Mouse (Mus musculus): ENCODE data around the gene Zfp451. TPM values are rescaled to one million over a fixed set of nuclear protein-coding genes. Genes with fewer than 3 reads are reported as not detected.

The Zfp451 gene
- total and polyA plus RNA-seq, 3 experiments: 15.8 to 281 (median 20.6) TPM

GRCm38 (mm10) chr1:33813868-33814794 is at the start of gene Zfp451 (continued):
- TF ChIP-seq JUND (IDR thresholded peaks at IDR 0.05; ENCODE audit: low read depth, low read length): no peak
- TF ChIP-seq POLR2AphosphoS5 (IDR thresholded peaks at IDR 0.05; ENCODE audit: borderline replicate concordance, low read depth, low read length): no peak
- TF ChIP-seq MEF2A (IDR thresholded peaks at IDR 0.05; ENCODE audit: extremely low read depth, insufficient replicate concordance, low read depth, low read length, poor library complexity, severe bottlenecking): no peak
- peak; percentile 27; the same call in 1 of the 2 replicates for TF ChIP-seq TBP (IDR thresholded peaks at IDR 0.05; ENCODE audit: low read depth, low read length)

GRCm38 (mm10) chr1:33846807-33847206 is 32.4 kb upstream of the Zfp451 start:
- Histone ChIP-seq H3K9me3 (replicated peaks; ENCODE audit: insufficient read depth, low read length) (no peaks in the 10 kb centered on the region), H3K4me1 (ENCODE audit: control insufficient read depth in 1 of 2, insufficient read depth in 2 of 2, low read length in 2 of 2) (no peaks in the 10 kb centered on the region), H3K9ac (ENCODE audit: control insufficient read depth, low read depth, low read length, poor library complexity, severe bottlenecking) (no peak overlapping the region), H3K27ac (ENCODE audit: control insufficient read depth, low read depth, low read length) (no peak overlapping the region), H3K27me3 (ENCODE audit: control insufficient read depth in 1 of 2, insufficient read depth in 2 of 2, low read length in 2 of 2) (no peaks in the 10 kb centered on the region), H3K36me3 (ENCODE audit: control insufficient read depth in 1 of 2, insufficient read depth in 2 of 2, low read length in 2 of 2) (no peaks in the 10 kb centered on the region), H3K79me2 (ENCODE audit: control insufficient read depth, insufficient read depth, low read length, poor library complexity) (no peaks in the 10 kb centered on the region), H3K4me3 (ENCODE audit: control insufficient read depth in 1 of 2, insufficient read depth in 1 of 2, low read depth in 2 of 2, low read length in 2 of 2) (no peak overlapping the region)
- no peak for DNase-seq (ENCODE audit: low read depth, low spot score)
- no peak for TF ChIP-seq POLR2A (IDR thresholded peaks at IDR 0.05; ENCODE audit: control insufficient read depth in 1 of 2, insufficient read depth in 1 of 2, low read depth in 1 of 2, low read length in 2 of 2, poor library complexity in 1 of 2)
- no peak for TF ChIP-seq ELF1 (IDR thresholded peaks at IDR 0.05; ENCODE audit: low read depth, low read length)
- TF ChIP-seq ZC3H11A (IDR thresholded peaks at IDR 0.05; ENCODE audit: low read depth, low read length): no peak
- TF ChIP-seq POLR2AphosphoS5 (IDR thresholded peaks at IDR 0.05; ENCODE audit: borderline replicate concordance, low read depth, low read length): no peak
- peak; percentile 8; the same call in 1 of the 2 replicates for TF ChIP-seq SMC3 (IDR thresholded peaks at IDR 0.05; ENCODE audit: low read depth, low read length)
- peak in 1 of 3 experiments; percentile 18; a peak in 1 of 6 replicates for TF ChIP-seq CTCF (IDR thresholded peaks at IDR 0.05 in 2 of 3, conservative IDR thresholded peaks at IDR 0.05 in 1 of 3; ENCODE audit: control insufficient read depth in 1 of 3, insufficient read depth in 1 of 3, low read depth in 2 of 3, low read length in 3 of 3, poor library complexity in 1 of 3, severe bottlenecking in 1 of 3)
- no peak for TF ChIP-seq NRF1 (IDR thresholded peaks at IDR 0.05; ENCODE audit: insufficient read depth, low read depth, low read length, poor library complexity, severe bottlenecking)
- peak; percentile 19 for TF ChIP-seq RAD21 (IDR thresholded peaks at IDR 0.05; ENCODE audit: low read depth, low read length)

GRCm38 (mm10) chr1:33843823-33844222 is 29.4 kb upstream of the Zfp451 start:
- no peak overlapping the region for H3K4me3 ChIP-seq (ENCODE audit: control insufficient read depth in 1 of 2, insufficient read depth in 1 of 2, low read depth in 2 of 2, low read length in 2 of 2)
- no peaks in the 10 kb centered on the region for H3K79me2 ChIP-seq (ENCODE audit: control insufficient read depth, insufficient read depth, low read length, poor library complexity)
- H3K4me1 ChIP-seq (ENCODE audit: control insufficient read depth in 1 of 2, insufficient read depth in 2 of 2, low read length in 2 of 2): no peaks in the 10 kb centered on the region
- H3K9me3 ChIP-seq (replicated peaks; ENCODE audit: insufficient read depth, low read length): no peaks in the 10 kb centered on the region
- H3K9ac ChIP-seq (ENCODE audit: control insufficient read depth, low read depth, low read length, poor library complexity, severe bottlenecking): no peak overlapping the region
- DNase-seq (ENCODE audit: low read depth, low spot score): no peak
- TF ChIP-seq CTCF (IDR thresholded peaks at IDR 0.05 in 2 of 3, conservative IDR thresholded peaks at IDR 0.05 in 1 of 3; ENCODE audit: control insufficient read depth in 1 of 3, insufficient read depth in 1 of 3, low read depth in 2 of 3, low read length in 3 of 3, poor library complexity in 1 of 3, severe bottlenecking in 1 of 3): no peak
- TF ChIP-seq SMC3 (IDR thresholded peaks at IDR 0.05; ENCODE audit: low read depth, low read length): no peak
- TF ChIP-seq EP300 (IDR thresholded peaks at IDR 0.05; ENCODE audit: low read depth in 1 of 2, low read length in 2 of 2): no peak
- TF ChIP-seq POLR2AphosphoS5 (IDR thresholded peaks at IDR 0.05; ENCODE audit: borderline replicate concordance, low read depth, low read length): no peak
- TF ChIP-seq NELFE (IDR thresholded peaks at IDR 0.05; ENCODE audit: low read depth, low read length): no peak
- no peak for TF ChIP-seq SIN3A (IDR thresholded peaks at IDR 0.05; ENCODE audit: low read length)
- no peak for TF ChIP-seq POLR2A (IDR thresholded peaks at IDR 0.05; ENCODE audit: control insufficient read depth in 1 of 2, insufficient read depth in 1 of 2, low read depth in 1 of 2, low read length in 2 of 2, poor library complexity in 1 of 2)
- no peak for TF ChIP-seq TAL1 (IDR thresholded peaks at IDR 0.05; ENCODE audit: low read length)
- no peak for TF ChIP-seq POLR2AphosphoS2 (IDR thresholded peaks at IDR 0.05; ENCODE audit: low read length)
- no peak for TF ChIP-seq CHD2 (IDR thresholded peaks at IDR 0.05; ENCODE audit: low read length)
- no peak for TF ChIP-seq ETS1 (IDR thresholded peaks at IDR 0.05; ENCODE audit: low read depth, low read length)
- no peak for TF ChIP-seq JUND (IDR thresholded peaks at IDR 0.05; ENCODE audit: low read depth, low read length)
- TF ChIP-seq GABPA (IDR thresholded peaks at IDR 0.05; ENCODE audit: low read depth, low read length): no peak
- TF ChIP-seq USF2 (IDR thresholded peaks at IDR 0.05; ENCODE audit: borderline replicate concordance in 1 of 2, insufficient read depth in 1 of 2, low read depth in 1 of 2, low read length in 2 of 2): no peak
- no peak for TF ChIP-seq ELF1 (IDR thresholded peaks at IDR 0.05; ENCODE audit: low read depth, low read length)
- no peak for TF ChIP-seq RCOR1 (IDR thresholded peaks at IDR 0.05; ENCODE audit: low read depth, low read length)
- TF ChIP-seq RAD21 (IDR thresholded peaks at IDR 0.05; ENCODE audit: low read depth, low read length): no peak
- TF ChIP-seq GATA1 (IDR thresholded peaks at IDR 0.05; ENCODE audit: low read depth, low read length): no peak
- TF ChIP-seq E2F4 (IDR thresholded peaks at IDR 0.05; ENCODE audit: borderline replicate concordance, low read depth, low read length): no peak
- no peak for TF ChIP-seq MYC (IDR thresholded peaks at IDR 0.05; ENCODE audit: low read depth, low read length)
- H3K36me3 ChIP-seq (ENCODE audit: control insufficient read depth in 1 of 2, insufficient read depth in 2 of 2, low read length in 2 of 2): no peaks in the 10 kb centered on the region
- no peaks in the 10 kb centered on the region for H3K27me3 ChIP-seq (ENCODE audit: control insufficient read depth in 1 of 2, insufficient read depth in 2 of 2, low read length in 2 of 2)
- no peak overlapping the region for H3K27ac ChIP-seq (ENCODE audit: control insufficient read depth, low read depth, low read length)
